Mouse (Mus musculus) urinary bladder, adult 18-20 months (tissue): ENCODE data around the gene Tm6sf1.

Experiments
- DNase-seq, 2 experiments: peaks; one replicate each; pipeline ENCODE4 v3.0.0; 2022; ENCODE audit warnings: low spot score in 2 of 2, mixed read lengths in 2 of 2

Gene Tm6sf1

DNA sequence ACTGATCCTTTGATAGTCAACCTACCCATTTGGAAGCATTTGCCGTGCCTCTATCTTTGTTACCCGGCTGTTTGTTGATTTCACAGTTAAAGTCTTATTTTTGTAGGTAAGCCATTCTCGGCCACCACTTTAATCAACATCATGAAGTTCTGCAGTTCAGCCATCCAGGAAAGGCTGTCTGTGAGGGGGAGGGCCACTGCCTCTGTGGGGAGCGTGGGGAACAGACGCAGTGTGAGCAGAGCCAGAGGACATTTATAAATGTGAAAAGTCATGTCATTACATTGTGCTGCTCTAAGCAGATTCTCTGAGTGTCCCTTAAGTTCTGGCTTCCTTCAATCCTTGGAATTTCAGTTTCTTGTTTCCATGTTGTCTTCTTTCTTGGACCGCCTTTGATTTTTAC lies 8.6 kb upstream of the Tm6sf1 start:
- no peak for DNase-seq

DNA sequence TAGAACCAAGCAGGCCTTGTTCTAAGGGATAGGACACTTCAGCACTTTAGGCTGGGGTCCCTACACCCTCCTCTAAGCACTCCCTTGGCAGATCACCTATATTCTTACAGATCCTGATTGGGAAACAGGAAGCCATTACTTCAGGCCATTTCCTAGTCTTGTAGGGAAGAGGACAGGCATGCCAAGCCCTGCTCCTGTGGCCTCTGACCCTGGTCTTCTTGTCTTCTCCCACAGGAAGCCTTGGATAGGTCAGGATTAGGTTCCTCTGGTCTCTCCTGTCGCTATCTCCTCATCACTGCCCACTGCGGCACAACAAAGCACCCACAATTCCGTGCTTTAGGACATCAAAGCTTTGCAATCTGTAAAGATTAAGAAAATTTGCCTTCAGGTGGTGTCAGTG lies 7.1 kb upstream of the Tm6sf1 start:
- DNase-seq = no peak

DNA sequence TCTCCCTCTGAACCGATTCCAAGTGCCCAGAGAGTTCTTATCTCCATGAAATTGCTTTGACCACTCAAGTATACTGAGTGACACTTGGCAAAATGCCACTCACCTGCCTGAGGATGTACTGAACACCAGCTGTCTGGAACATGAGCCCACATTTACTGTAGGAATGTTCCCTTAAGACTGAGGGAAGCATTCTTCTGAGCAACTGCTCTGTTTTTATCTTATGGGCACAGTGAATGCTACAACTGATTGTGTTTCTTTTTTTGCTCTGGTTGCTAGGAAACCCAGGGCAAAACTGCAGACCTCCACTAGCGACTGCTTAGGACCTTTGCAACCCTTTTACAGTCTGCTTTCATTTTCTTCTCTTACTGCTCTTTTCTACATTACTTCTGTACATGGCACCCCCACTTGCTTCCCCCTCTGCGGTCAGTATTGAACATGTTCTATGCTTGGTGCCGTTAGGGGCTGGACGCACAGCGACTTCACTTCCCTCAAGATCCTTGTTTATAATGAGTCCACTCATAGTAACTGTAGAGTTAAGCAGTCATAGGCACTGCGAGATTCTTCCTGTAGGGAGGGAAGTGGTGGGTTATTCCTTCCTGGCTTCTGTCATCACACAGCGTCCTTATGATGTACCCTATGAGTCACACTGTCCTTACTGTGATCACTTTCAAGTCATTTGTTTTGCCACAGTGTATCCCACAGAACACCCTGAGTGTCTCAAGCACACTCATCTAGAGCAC lies 4.1 kb upstream of the Tm6sf1 start:
- DNase-seq = no peak

DNA sequence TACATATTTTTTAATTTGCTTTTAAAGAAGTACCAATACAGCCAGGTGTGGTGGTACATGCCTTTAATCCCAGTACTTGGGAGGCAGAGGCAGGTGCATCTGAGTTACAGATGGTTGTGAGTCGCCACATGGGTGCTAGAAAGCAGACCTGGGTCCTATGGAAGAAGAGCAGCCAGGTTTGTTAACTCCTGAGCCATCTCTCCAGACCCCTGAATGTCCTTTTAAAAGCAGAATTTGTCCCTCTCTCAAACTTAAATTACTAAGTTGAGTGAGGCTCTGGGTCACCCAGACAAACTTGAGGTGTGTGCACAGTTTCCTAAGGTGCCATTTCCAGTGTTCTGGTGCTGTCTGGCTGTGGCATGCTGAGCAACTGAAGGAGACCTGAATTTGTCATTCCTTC lies 3.1 kb upstream of the Tm6sf1 start, which contains the start of gene Gm10160:
Gene Gm10160, minus strand, starts transcription at position 101 of the 400 bp plus-strand sequence.
- no peak for DNase-seq

DNA sequence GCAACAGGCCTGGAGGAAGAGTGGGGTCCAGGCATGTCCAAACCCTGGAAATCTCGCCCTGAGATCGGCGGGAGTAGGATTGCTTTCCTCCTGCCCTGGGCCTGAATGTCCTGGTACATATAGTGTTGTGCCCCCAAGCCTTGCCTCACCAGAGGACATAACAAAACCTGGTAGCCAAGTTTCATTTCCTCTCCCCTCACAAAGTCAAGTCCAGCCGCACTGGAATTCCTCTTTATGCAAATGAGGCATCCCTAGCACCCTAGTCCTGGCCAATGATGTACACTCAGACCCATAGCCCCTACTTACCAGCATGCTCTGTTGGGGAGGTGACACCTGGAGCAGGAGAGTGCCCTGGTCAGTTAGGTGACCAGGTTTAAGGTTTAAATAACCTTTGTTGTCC lies 2.6 kb upstream of the Tm6sf1 start:
- no peak for DNase-seq

DNA sequence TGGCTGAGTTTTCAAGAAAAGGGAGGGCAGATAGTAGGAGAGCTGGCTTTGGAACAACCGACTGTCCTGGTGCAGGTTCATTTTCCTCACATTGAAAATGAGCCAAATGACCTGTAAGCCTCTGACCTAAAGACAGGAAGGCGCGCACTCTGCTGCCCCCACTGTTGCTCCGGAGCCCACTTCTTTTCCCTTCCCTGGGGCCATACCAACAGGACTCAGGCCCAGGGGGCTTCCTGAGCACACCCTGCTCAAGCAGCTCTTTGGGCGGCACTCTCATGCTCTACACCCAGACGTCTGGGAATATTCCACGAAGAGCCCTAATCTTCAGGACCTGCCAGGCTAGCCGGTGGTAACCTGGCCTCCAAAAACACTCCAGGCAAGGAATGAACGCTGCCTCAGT lies 565 bp upstream of the Tm6sf1 start:
- DNase-seq = no peak

DNA sequence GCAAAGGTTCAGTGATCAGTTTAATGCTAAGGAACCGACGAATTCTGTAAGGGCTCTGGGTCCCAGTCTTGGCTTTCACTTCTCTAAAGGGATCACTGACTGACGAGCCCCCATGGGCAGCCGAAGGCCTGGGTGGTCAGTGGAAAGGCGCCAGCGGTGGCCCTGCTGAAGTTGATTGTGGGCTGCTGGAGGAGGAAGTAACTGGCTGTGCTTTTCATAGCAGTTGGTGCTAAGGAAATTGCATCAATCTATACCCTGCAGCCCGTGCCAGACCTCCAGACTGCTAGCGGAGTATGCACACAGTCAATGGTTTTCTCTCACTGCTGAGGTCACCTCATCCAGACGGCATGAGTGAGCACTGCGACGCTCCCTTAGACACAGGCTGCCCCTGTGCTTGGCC lies 1.3 kb downstream of the Tm6sf1 start:
- DNase-seq = no peak

DNA sequence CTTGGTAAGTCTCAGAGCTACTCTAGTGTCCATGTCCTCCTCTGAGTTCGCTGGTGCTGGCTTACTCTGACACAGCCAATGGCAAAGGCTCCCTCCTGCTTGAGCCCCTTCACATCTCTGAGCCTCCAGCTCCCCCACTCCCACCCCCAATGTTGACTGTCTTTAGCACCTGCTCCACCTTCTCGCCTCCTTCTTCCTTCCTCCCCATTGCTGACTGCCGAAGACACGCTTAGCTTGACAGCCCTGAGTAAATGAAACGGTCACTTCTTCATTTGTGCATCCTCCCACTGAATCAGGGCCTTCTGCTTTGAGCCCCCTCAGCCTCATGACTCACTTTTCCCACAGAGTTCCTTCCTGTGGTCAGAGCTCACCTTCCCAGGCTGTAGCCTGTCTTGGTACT lies 2.2 kb downstream of the Tm6sf1 start:
- DNase-seq = no peak

DNA sequence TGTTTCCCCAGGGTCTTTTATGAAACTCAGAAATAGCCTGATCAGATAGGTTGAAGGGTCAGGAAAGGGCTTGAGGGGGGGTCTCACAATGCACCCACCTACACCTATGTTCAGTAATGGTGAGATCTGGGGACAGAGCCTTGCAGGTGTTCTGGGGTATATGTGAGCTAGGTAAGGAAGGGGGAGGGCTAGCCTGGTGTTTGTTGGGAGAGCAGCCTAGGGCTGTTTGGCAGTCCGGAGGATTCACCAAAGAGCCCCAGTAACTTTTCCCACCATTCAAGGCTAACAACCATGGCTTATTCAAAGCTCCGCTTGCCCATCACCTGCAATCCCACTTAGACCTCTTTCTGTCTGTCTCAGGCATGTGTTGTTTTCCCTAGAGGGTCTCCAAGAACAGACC lies 2.7 kb downstream of the Tm6sf1 start:
- no peak for DNase-seq

DNA sequence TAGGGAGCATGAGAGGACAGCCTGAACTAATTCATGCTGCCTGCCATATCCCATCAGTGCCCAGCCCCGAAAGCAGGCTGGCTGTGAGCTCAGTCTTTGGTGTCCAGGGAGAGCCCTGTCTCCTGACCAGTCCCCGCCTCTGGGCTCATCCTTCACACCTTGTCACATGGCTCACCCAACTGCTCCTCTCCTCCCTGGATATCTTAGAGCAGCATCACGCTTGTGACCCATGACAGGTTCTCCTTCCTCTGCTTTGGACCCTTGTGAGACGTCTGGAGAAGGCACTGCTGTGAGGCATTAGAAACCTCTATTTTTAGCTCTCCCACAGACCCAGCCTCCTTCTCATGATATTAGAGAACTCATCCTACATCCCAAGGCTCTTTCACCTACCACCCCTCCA lies 3.1 kb downstream of the Tm6sf1 start:
- no peak for DNase-seq

DNA sequence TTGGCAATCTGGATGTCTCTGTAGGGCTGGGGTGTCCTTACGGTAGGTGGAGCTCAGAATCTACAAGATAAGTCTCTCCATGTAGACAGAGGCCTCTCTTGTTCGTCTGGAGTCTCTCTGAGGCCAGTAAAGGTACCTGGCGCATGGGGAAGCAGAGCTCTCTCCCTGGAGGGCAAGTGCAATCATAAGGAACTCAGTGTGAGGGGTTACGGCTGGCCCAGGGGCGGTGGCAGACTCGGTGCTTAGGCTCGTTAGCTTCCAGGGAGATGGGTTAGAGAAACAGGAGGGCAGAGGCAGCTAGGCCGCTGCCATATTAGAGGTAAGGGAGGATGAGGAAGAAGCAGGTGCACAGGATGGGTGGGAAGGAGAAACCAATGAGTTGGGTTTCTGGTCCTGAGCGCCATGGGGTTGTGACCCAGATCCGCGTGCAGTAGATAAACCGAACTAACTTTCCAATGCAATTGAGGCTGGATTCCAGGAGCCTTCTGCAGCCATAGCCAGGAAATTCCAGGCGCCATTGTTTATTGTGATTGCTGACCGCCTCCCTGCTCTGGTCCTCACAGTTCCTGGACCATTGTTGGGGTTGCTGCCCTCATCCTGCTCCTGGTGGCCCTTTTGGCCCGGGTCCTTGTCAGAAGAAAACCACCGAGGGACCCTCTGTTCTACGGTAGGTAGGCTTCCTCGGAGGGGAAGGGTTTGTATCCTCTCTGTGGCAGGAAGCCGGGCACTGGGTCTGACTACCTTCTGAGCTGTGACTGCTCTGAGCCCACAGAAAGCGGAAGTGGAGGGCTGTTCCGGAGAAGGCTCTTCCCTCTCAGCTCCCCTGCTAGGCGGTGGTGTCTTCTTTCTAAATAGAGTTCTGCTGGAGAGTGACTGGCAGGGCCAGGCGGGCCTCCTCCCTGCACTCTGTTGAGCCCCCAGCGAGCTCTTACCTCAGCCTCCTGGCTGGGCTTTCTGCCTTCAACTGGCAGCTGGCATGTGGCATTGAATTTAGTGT lies 4.1 kb downstream of the Tm6sf1 start:
- DNase-seq = no peak

DNA sequence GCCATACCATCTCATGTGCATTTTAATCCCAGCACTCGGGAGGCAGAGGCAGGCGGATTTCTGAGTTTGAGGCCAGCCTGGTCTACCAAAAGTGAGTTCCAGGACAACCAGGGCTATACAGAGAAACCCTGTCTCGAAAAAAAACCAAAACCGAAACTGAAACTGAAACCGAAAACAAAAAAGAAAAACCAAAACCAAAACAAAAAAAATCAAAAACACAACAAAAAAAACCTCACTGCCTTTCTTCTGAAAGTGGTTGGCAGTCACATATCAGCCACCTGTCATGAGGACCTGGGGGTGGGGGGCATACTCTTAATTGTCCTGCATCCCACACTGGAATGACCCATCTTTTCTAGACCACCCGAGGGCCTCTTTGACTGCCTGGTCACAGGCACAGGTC lies 5.8 kb downstream of the Tm6sf1 start:
- no peak for DNase-seq

DNA sequence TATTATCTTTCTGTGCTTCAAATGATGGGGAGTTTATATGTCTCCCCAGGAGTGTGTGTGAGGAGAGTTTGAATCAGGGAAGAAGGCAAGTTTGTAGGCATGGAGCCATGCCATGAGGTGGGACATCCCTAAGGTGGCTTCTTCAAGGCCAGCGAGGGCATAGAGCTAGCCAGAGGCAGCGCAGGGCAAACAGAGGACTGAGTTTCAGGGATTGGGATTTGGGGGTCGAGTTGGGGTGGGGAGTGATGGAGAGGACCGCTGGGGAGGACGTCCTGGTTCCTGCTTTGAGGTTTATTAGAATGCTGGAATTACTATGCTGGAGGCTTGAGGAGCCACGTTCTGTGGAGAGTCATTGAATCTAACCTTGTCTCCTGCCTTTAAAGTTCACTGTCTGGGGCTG lies 7.1 kb downstream of the Tm6sf1 start:
- DNase-seq = no peak

DNA sequence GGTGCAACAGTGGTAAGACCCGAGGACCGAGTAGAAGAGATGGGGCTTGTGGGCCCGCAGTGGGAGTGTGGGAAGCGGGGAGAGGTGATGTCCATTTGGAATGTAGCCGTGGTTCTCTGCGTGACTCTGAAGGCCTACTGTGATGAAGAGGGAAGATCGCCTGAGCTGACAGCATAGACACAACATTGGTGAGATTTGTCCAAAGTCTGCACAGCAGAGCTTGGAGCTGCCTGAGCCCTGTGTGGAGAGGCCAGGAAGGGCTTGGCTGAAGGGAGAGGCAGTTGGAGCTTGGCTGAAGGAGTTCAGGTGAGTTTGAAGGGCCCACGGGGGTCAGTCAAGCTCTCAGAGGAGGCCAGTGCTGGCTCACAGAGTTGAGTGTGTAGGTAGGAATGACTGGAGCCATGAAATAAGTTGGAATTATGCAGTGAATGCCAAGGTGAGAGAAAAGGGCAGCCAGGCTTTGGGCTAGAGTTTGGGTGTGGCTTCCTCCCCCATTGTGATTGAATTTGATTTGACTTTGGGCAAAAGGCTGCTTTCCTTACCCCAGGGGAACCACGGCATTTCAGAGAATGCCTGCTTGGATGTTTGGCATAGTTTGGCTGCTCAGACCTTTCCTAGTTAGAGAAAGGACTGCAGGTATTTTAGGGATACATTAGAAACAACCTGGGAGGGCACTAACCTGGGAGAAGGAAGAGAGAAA lies 8.6 kb downstream of the Tm6sf1 start:
- no peak for DNase-seq

DNA sequence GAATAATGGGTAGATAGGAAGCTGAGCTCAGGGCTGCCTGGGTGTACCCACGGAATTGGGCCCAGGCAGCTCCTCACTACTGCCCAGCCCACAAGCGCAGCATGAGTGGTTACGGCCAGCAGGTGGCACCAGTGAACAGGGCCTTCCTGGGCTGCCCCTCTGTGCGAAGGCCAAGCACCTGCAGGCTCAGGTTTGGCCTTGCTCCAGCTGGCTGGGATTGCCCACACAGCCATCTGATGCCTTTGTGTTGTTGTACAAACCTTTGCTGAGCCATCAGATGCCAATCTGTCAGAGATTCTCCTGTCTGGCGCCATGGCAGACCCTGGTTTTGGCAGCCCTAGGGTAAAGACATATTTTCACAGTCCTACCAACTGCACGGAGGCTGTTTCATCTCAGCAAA lies 9.4 kb downstream of the Tm6sf1 start:
- DNase-seq = peak; percentile 39 to 44

DNA sequence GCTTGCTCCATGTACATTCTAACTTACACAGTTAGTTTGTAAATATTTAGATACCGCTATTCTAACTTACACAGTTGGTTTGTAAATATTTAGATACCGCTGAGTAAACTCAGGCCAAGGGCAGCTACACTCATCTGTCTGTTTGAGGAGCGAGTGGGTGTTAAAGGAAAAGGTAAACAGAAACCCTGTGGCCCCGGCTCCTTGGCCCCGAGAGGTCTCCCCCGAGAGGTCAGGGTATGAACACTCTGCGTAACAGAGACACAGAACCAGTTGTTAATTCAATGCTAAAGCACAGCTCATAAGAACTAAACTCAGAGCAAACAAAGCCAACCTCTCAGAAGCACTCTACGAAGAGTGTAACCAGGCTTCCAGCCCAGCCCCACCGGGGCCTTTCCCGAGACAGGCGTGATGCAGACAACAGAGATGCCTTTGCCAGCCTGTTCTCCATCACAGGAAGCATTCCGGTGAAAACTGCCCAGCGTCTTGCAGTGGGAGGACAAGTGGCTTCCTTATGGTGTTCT lies 13.8 kb downstream of the Tm6sf1 start:
- DNase-seq = no peak

DNA sequence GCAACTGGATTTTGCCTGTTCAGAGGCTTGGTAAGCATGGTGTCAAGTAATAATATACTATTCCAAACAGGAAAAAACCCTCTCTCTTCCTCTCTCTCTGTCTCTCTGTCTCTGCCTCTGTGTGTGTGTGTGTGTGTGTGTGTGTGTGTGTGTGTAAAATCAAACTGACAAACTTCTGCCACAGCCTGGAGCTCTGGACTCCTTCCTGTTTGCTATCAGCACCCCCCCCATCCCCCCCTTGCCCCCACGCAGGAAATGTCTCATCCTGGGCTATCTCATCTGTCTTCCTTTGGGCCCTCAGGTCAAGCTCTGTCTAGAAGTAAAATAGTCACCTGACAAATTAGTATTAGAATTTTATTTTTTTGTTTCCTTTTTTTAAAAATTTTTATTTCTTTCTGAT lies 15.0 kb downstream of the Tm6sf1 start:
- DNase-seq = no peak

DNA sequence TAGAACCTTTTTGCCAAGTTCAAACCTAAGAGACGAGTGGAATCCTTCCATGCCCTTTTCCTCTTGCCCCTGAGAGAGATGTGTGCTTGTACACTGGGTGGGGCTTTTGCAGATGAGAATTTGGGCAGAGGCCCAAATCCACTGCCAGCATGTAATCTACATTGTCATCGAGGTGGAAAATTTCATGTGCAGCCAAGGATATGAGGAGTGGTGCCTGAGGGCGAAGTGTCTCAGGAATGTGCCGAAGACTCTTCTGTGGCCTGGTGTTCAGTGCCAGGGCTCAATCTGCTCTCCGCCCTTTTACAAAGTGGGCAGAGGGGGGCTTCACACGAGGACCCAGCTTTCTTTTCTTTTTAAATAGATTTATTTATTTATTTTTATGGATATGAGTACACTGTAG lies 15.8 kb downstream of the Tm6sf1 start:
- no peak for DNase-seq

DNA sequence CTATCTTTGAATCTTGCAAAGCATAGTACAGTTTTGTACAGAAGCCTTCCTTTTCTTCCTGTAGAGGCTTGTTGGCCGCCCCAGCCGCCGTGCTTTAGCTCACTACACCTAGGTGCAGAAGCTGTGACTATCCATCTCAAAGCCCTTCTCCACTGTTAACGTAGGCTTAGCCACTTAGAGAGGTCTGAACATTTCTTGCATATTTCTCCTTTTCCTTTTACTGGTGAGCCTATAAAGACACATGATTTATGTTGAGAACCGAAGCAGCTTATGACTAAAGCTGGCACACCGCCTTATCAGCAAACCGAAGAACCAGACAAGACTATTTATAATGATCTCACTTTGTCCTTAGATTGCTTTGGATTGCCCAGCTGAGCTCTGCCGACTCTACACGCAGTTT lies 16.6 kb downstream of the Tm6sf1 start:
- DNase-seq = no peak

DNA sequence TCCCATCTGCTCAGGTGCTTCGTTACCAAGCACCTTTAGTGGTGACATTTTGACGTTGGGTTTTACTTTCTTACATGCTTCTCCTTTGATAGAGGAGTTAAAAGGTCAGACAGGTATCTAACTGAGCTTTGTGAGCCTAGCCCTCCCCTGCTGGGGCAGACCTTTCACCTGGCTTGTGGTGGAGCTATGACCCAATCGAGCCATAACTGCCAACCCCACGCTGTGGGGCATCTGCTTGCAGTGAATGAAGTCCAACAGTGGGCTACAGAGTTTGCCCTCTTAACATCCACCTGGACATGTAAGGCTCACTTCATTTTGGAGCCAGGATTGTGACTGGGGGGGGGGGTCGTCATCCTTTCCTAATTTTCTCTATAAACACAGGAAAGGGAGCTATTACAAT lies 21.5 kb downstream of the Tm6sf1 start:
- DNase-seq = no peak

DNA sequence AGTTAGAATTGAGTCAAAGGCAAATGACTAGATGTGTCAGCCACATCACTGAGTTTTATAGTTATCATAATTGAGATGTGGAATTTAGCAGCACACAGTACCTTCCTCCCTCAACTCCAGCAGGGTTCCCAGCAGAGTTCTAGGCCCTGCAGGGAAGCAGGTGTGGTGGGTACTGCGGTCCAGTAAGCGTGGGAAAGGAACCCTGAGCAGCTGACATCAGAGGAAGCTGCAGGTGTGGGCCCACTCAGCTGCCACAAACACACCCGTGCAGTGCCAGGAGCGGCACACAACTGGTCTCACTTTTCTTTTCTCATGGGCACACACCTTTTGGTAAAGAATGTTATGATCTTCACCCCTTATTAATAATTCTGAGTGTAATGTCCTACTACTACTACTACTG lies 22.0 kb downstream of the Tm6sf1 start:
- no peak for DNase-seq

DNA sequence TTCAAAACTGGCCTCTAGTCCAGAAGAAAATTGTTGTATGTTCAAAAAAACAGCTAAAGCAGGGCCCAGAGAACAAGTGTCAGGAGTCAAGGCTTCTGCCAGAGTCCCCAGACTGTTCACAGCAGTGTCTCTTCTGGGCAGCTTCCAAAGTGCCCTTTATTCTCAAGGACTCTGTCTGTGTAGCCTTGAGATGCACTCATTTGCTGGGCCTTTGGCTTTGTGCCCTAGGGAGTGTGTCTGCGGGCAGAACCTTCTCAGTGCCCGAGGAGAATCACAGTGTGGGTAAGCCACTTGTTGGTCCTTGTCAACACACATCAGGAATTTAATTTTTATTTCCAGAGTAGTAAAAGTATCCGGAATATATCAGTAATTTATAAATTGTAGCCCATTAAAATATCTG lies 22.8 kb downstream of the Tm6sf1 start:
- DNase-seq = no peak
